Mouse (Mus musculus) left cerebral cortex, postnatal 25 days (tissue): ENCODE results near the gene Tmem104. TPM values are rescaled to one million over a fixed set of nuclear protein-coding genes. Genes with fewer than 3 reads are reported as not detected.

Experiments
- DNase-seq, 2 experiments: peaks; one replicate each; pipeline ENCODE4 v3.0.0; 2022; ENCODE audit warnings: low spot score in 2 of 2, mixed read lengths in 1 of 2
- intact Hi-C: fragments of 180-260 bp; cut with DNase I; formaldehyde crosslinking; loops from one replicate; pipeline ENCODE4 v1.15.1; 2025
- total RNA-seq, 2 experiments: library from RNA; stranded (reverse); gene quantifications; 2 replicates each; pipeline ENCODE4 v1.2.3; 2021

Gene Tmem104
- total RNA-seq, 2 experiments from 2014 or later: 15.8 to 18.2 TPM

DNA sequence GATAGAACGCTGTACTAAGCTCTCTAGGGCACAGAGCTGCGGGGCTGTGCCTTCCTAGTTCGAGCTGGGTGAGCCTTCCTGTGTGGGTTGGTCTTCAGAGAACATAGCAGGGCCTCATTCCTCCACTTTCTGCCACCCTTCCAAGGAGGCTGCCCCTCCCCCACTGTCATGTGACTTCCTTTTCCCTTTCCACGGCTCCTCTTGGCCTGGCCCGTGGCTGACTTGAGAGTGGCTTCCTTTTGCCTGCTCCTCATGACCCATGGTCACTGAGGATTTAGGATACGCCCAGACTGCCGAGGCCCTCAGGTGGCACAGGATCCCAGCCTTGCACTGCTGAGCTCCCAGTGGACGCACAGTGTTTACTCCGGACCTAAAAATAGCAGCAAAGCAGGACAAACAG, 4.9 kb downstream of the Tmem104 start:
- intact Hi-C loops: no loop called here
- DNase-seq: no peak

DNA sequence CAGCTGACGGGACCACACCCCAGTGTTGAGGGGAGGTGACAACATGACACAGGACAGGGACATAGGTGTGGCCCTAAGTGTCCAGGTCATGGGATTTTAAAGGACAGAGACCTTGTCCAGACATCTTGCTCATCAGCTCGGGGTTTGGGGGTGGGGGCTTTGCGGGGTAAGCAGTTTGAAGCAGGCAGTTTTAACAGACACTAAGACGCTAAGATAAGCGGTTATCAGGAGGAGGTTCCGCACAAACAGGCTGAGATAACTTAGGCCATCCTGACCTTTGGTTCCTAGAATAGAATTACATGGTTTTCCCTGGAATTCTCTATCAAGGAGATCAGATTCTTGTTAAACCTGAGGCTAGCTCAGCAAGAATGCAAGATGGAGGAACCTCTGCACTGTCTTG, 7.4 kb downstream of the Tmem104 start:
- no peak for DNase-seq
- intact Hi-C loops: no loop called here

DNA sequence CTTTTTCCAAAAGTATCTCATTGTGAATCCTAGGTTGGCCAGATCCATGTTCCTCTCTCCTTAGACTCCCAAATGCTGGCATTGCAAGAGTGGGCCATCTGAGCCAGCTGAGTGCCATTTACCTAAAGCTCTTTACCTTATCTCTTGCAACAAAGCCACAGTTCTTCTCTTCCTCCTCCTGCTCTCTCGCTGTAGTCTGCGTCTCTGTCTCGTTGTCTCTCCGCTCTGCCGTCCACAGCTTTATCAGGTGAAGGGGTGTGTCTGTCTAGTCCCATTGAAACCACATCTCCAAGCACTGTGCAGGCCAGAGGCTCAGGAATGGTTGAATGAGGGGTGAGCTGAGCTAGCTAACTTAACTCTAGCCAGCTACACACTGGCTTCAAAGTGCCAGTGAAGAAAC, 8.6 kb downstream of the Tmem104 start:
- DNase-seq: no peak
- intact Hi-C loops: no loop called here

DNA sequence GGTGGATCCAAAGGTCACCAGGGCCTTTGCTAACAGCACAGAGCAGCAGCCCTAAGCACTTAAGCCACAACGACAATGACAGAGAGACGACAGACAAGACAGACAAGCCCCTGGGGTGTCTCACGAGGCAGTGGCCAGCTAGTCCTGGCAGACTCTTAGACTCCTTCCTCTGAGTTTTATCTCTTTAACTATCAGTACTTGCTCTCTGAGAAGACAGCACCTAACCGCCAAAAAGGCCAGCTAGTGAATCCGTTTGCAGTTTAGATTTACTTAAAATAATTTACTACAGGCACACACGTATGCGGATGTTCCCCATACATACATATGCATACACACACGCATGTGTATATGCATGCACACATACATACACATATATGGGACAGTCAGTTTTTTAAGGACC, 10.3 kb downstream of the Tmem104 start:
- intact Hi-C loops: no loop called here
- no peak for DNase-seq

DNA sequence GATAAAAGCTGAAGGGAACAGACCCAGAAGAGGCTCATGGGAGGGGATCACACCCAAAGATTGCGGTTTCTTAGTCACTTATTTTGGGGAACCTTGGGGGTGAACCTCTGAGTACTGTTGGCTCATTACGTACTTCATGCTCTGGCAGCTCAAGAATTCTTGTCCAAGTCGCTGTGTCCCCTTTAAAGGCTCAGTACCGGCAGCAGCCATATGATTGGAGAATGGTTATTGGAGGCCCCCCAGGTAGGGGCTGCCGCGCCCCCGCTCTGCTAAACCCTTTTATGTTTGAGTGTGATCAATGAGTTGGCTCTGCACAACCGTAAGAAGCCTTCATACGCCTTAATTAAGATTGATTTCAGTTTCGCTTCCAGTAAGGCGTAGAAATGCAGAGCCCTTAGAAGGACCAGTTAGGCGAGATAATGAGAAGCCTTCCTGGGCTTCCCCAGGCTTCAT, 11.7 kb downstream of the Tmem104 start:
- DNase-seq: no peak
- intact Hi-C loops: no loop called here

DNA sequence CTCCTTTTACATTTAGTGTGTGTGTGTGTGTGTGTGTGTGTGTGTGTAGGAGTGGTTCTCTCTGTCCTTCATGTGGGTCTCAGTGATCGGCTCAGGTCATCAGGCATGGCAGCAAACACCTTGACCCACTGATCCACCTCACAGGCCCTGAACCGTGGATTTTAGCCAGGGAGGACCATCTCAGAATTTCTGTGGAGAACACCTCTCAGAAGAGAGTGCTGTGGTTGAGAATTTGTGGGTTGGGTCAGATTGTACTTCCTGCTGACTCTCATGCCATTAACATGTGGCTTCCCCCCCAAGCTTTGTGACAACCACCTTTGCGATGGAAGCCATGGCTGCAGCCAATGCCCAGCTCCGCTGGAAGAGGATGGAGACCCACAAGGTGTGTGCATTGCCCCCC, 13.2 kb downstream of the Tmem104 start:
- intact Hi-C loops: loop anchor here (5.0 kb wide), 1 partner anchor 152 kb away; no protein-coding TSS in a partner anchor
- DNase-seq: no peak

DNA sequence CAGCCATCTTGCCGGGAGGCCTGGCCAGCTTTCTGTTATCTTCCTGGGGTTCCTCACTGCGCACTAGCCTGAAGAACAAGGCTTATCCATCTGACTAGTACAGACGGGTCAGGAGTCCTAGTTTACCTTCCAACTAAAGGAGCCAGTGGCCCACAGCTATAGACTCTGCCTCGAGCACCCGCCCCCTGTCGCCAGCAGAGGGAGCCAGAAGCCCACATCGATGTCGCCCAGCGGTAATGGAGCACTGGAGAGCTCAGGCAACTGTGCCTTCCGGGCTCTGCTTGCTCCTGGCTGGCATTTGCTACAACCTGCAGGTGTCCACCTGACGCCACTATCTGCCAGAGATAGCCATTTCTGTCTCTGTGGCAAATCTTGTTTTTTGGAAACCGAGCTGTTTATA, 15.0 kb downstream of the Tmem104 start:
- intact Hi-C loops: loop anchor here (1.0 to 5.0 kb wide), 3 partner anchors 30 to 150 kb away; no protein-coding TSS in a partner anchor
- DNase-seq: peak; percentile 78 to 85

DNA sequence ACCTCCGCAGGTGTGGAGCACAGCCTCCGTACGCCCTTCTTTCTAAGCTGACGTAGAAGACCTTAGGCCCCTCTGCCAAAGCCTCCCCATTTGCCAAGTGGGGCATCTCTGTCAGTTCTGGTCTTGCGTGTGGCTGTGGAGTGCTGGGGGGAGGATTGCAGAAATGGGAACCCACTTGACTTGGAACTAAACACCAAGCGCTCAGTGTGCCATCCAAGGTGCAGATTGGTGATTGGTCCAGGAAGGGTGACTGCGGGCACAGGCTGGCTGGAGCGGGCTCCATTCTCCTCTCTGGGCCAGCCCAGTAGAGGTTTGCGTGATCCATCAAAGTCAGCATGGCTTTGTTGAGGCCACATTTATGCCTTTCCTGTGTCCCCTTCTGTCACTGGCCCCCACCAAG, 15.5 kb downstream of the Tmem104 start:
- no peak for DNase-seq

DNA sequence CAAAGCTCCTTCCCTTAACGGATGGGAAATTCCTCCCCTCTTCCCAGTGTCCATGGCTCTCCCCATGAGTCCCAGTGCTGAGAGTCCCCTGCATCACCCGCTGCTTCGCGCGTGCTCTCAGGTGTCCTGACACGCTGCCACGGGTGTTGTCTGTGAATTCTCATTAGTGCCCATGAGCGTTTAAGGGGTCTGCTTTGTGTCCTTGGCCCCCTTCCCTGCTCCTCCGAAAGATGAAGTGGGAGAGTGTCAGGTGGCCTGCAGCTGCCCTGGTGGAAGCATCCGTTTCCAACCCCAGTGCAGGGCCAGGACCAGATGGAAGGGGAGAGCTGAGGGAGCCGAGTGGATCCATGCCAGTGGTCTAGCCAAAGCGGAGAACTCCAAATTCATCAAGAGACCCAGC, 20.8 kb downstream of the Tmem104 start:
- DNase-seq: no peak
- intact Hi-C loops: no loop called here

More for the DNA sequence above, 15.5 kb downstream of the Tmem104 start:
- intact Hi-C loops: loop anchor here (1.0 to 5.0 kb wide), 3 partner anchors 30 to 150 kb away; no protein-coding TSS in a partner anchor

DNA sequence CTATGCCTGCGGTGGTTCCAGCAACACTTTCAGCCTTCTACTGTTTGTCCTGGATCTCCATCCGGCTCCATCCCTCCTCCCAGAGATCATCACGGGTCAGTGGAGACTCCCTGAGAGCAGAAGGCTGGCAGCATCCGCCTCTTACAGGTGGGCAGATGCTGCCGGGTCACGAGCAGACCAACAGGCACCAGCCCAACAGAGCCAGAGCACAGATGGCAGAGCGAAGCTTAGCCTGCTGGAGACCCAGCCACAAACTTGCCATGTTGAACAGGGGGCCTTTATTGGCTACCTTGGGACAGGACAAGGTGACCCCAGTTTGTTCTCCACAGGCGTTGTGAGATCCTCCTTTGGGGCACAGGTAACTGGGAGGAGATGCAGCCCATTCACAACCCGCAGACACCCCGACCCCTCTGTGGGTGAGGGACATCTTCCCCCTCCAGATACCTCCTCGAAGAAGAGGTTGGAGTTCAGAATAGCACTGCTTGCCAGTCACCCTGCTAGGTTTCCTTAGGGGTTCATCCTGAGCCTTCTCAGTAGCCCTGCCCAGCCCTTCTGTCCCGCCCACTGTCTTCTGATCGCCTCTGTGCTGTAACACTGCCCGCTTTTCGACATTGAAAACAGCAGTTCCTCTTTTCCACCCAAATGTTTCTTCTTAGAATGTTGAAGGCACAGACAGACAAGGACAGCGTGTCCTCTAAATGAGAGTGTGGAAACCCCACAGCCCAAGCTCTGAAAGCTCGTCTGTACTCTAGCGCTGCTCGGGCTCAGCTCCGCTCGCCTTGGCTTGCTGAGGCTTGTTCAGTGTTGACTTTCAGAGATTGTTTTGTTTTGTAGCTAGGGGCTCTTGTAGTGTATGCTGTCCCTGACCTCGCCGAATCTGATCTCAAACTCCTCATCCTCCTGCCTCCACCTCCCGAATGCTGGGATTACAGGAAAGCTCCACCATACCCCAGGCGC, 21.8 kb downstream of the Tmem104 start:
- DNase-seq: no peak
- intact Hi-C loops: no loop called here

DNA sequence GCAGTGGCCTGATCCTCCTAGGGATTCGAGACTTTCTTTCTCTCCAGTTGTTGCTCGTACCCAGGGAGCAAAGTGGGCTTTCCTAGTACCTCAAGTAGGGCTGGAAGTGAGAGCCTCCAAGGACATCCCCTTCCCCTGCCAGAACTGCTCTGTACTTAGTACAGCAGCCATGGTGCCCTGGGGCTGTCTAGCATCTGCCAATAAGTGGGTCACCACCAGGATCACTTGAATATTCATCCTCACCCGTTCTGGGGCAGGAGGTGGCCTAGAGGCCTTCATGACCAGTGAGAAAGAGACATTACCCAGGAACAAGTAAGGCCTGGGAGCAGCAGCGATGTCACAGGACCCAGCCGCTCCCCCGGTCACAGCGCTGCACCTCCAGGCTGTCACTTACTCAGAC, 22.7 kb downstream of the Tmem104 start:
- intact Hi-C loops: no loop called here
- no peak for DNase-seq

DNA sequence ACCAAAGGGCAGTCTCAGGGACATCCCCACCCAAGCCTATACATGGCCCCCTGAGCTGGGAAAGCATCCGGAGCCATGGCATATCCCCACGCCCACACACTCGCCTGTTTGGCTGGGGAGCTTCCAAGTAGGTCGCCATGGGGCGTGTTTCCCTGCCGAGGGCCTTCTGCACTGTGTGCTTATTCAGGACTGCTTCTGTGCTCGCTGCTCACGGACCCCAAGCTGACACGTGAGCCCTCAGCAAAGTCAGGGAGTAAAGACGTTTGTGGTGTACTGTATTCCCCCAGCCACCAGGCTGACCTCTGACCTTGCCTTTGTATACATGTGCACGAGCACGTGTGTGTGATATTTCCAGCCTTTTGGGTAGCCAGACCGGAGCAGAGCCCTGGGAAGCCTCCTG, 24.8 kb downstream of the Tmem104 start:
- peak in 1 of 2 experiments; percentile 50 for DNase-seq

DNA sequence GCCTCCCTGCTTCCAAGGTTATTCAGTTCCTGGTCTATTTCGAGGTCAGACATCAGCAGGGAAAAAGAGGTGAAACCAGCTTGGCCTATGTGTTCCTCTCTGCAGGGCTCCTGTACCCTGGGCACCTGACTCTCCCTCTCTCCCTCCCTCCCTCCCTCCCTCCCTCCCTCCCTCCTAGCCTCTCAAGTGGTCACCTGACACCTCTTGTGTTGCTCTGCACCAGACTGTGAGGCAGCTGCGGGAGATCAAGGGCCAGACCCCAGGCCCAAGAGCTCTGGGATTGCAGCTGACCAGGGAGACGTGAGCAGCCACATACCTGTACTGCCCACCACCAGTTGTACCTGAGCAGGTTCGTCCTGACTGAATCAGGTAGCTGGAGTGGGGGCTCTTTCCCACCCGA, 27.8 kb downstream of the Tmem104 start:
- intact Hi-C loops: no loop called here
- DNase-seq: no peak

More for the DNA sequence above, 24.8 kb downstream of the Tmem104 start:
- intact Hi-C loops: no loop called here

DNA sequence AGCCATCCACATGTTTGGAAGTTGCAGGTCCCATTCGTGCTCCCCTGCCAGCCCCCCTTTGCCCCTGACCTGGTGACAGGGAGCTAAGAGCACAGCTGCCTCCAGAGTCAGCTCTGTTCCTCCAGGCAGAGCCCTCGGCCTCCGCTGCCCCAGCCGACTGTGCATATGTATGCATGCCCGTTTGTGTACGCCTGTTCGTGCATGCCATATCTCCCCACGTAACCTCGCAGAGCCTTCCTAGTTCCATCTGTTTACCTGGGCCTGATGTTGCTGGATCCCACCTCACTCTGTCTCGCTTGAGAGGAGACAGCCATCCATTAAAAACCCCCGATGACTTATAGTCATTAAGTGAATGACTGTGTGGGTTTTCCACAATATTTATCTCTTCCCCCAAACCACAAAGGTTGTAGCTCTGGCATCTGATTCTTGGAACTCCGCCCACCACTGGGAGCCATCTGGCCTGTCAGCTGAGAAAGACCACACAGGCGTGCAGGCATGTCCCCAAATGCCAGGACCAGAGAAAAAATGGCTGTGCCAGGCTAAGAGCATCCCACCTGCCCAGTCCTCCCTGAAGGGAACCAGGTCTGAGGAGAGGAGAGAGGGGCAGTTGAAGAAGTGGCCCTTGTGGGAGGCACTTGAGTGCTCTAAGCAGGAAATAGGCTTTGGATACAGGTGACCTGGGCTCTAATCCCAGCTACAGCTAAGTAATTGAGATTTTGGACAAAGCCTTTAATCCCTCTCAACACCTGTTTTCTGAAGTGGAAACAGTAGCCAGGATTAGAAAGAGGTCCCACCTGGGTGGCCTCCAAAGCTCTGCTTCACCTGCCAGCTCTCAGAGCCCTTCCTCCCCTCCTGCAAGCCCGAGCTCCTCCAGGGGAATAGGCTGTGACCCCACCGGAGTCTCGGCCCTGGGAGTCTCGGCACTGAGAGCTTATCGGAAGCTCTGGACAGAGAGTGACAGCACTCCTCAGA, 30.4 kb downstream of the Tmem104 start:
- intact Hi-C loops: no loop called here
- no peak for DNase-seq

DNA sequence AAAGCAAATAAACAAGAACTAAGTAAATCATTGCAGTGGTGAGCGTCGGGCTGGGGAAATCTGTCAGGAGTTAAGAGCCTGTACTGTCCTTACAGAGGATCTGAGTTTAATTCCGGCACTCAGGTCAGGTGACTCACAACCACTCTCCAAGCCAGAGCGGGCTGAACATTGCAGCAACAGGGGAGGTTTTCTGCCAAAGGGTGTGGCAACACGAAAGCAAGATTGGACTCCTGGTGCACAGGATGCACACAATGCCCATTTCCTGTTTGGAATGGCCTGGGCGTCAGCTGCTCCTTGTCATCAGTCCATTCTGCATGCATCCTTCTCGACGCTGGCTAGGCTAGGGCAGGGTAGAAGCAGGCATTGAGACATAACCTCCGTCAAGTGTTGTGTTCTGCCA, 32.0 kb downstream of the Tmem104 start:
- intact Hi-C loops: no loop called here
- no peak for DNase-seq

DNA sequence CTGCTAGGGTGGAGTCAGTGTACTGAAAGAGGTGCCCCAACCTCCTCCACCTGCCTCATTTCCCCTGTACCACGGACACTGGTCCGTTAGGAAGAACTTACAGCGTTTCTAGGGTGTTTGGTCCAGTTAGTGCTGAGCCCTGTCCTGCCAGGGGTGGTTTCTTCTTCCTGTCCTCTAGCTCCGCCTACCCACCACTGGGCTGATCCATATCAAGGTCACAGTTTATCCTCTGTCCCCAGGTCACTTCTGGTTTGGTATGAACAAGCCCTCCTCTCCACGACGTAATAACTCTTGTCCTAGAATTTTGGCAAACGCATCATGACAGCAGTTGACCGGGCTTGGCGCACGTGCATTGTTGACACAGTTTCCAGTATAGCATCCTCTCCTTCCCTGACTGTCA, 32.4 kb downstream of the Tmem104 start:
- no peak for DNase-seq
- intact Hi-C loops: no loop called here

DNA sequence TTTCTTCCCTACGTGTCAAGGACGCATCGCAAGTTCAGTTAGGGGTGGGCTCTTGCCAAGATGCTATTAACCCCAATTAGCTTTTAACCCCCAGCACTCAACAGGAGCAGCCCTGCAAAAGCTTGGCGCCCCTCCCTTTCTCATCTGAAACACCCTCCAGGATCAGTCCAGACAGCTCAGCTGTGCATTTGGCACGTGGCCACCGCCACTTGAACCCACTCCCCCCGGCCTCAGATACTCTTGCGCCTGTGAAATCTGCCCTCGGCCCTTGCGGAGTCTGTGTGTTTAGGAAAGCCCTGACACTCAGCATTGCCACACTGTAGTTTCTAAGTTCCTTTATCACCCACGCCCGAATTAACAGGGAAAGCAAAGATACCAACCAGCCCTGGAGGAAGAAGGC, 34.8 kb downstream of the Tmem104 start:
- intact Hi-C loops: no loop called here
- no peak for DNase-seq

DNA sequence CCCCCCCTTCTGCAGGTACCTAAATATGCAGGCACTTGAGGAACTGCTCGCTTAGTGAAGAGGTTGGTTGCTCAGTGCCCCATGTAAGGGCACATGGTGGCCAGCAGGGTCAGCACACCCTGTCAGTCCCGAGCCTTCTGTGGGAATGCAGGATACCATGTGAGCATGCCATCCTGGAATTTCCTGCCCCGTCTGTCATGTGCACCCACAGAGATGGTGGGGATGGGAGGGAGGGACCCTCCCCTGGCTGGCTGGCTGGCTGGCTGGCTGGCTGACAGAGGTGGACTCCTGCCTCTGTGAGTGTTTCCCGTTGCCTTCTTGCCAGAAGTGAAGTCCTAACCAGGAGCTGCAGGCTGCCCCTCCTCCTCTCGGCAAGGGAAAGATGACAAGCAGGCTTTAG, 35.3 kb downstream of the Tmem104 start:
- intact Hi-C loops: no loop called here
- no peak for DNase-seq

DNA sequence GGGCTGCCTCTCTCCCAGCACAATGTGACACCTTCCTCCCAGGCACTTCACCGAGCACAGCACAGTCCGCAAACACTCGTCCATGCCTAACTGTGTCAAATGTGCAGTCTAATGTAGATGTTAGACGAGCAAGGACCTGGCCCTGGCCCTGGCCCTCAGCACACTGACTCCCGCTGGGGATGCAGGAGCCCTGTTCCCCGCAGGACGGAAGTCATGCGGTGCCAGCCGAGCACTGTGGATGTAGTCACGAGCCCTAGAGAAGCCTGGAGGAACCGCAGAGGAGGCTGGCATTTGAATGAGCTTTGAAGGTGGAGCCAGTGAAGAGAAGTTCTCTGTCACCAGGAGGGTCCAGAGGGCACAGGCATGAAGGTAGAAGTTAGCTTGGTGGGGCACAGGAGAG, 36.2 kb downstream of the Tmem104 start:
- intact Hi-C loops: no loop called here
- no peak for DNase-seq

DNA sequence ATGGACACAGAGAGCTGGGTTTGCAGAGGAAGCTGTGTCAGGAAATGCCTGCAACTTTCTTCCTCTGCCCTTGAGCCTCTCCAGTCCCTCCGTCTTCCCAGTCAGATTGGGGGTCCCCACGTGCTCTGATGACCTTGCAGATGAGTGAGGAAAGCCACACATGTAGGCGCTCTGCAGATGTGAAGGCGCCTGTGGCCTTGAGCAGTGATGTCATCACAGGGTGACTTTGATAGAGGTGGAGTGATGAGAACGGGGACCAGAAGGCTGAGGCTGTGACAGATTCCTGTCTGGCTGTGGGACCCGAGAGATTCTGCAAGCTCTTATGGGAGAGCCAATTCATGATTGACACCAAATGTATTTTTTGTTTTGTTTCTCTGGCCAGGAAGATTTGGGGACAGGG, 36.6 kb downstream of the Tmem104 start:
- intact Hi-C loops: no loop called here
- no peak for DNase-seq
